Mouse (Mus musculus): ENCODE data around the gene 2810021J22Rik.

GRCm38 (mm10) chr11:58922420-58922819 is 55.4 kb downstream of the 2810021J22Rik start:
- TF ChIP-seq CTCF (IDR thresholded peaks at IDR 0.05; ENCODE audit: borderline replicate concordance, insufficient read depth, low read depth, low read length) (no peak), POLR2A (IDR thresholded peaks at IDR 0.05; ENCODE audit: borderline replicate concordance, insufficient read depth, low read length) (no peak)
